Mouse (Mus musculus) intestine, embryonic 16.5 days (tissue): ENCODE data around the gene Acvr2a. TPM values are rescaled to one million over a fixed set of nuclear protein-coding genes. Genes with fewer than 3 reads are reported as not detected.

Source experiments
- ATAC-seq: fragments of 200-750 bp; cut with Nextera tagmentation; 2 replicates; pipeline ENCODE4 v1.8.0; 2017; ENCODE audit warnings: moderate TSS enrichment, moderate library complexity
- H3K27ac ChIP-seq: fragments of 300-500 bp; sonication (generic); 2 replicates; pipeline ENCODE4 v1.5.1; 2014; ENCODE audit warnings: mild to moderate bottlenecking, low read length
- H3K27me3 ChIP-seq: fragments of 300-500 bp; sonication (generic); replicated peaks from 2 replicates; pipeline ENCODE4 v1.6.1; 2014; ENCODE audit warnings: low read length, control low read depth, mixed read lengths; ENCODE audit not compliant: control insufficient read depth, insufficient read depth
- H3K36me3 ChIP-seq: fragments of 300-500 bp; sonication (generic); 2 replicates; pipeline ENCODE4 v1.6.1; 2014; ENCODE audit warnings: low read length, control low read depth; ENCODE audit not compliant: control insufficient read depth, insufficient read depth
- H3K4me1 ChIP-seq: fragments of 300-500 bp; sonication (generic); 2 replicates; pipeline ENCODE4 v1.6.1; 2014; ENCODE audit warnings: low read length, control low read depth, mixed read lengths; ENCODE audit not compliant: control insufficient read depth, insufficient read depth
- H3K4me2 ChIP-seq: fragments of 300-500 bp; sonication (generic); 2 replicates; pipeline ENCODE4 v1.6.1; 2014; ENCODE audit warnings: low read depth, low read length, control low read depth
- H3K4me3 ChIP-seq: fragments of 300-500 bp; sonication (generic); 2 replicates; pipeline ENCODE4 v1.5.1; 2014; ENCODE audit warnings: mild to moderate bottlenecking, low read length
- H3K9ac ChIP-seq: fragments of 300-500 bp; sonication (generic); 2 replicates; pipeline ENCODE4 v1.6.1; 2014; ENCODE audit warnings: low read depth, low read length
- H3K9me3 ChIP-seq: fragments of 300-500 bp; sonication (generic); 2 replicates; pipeline ENCODE4 v1.6.1; 2016; ENCODE audit warnings: low read length, control low read depth; ENCODE audit not compliant: control insufficient read depth
- WGBS: fragments of 180-500 bp; shearing (Covaris S2); extraction: QIAGEN DNeasy Blood & Tissue Kit; methylation state at CpG from one replicate; pipeline ENCODE4 v1.1.7; 2014; 5-methylcytosine and 5-hydroxymethylcytosine counted together
- polyA plus RNA-seq: library from polyadenylated mRNA; unstranded; fragments of >200 nt; fragmentation: Nextera tagmentation; extraction: Ambion mirVana; gene quantifications from 2 replicates; pipeline ENCODE4 v1.2.1, GENCODE M21; 2015

Acvr2a gene
- polyA plus RNA-seq, 1 experiment from 2014 or later: 10.9 TPM

- no peak for ATAC-seq
- H3K9ac ChIP-seq: no peak overlapping the region
- 57% methylated on average over 3 of the region's 3 CpGs for WGBS
- H3K36me3 ChIP-seq: no peaks in the 10 kb centered on the region
- H3K4me3 ChIP-seq: peak overlapping the region; percentile 26
- H3K27me3 ChIP-seq: no peaks in the 10 kb centered on the region
- H3K4me2 ChIP-seq: peak overlapping the region; percentile 51
- no peak overlapping the region for H3K27ac ChIP-seq
- H3K4me1 ChIP-seq: peaks cover 4% of the 10 kb centered on the region
- H3K9me3 ChIP-seq: no peaks in the 10 kb centered on the region
Measured at GRCm38 (mm10) chr2:48947761-48948160, 133.9 kb downstream of the Acvr2a start.

GRCm38 (mm10) chr2:48948841-48949584 lies 135.1 kb downstream of the Acvr2a start, which contains the start of gene Mbd5:
TSS of gene Mbd5 (plus strand) at chr2:48949508.
- H3K4me2 ChIP-seq: peak within 1 kb of the TSS; percentile 68
- WGBS: under 1% methylated on average over 43 of the region's 49 CpGs
- H3K9me3 ChIP-seq: no peaks in the 10 kb centered on the region
- H3K4me3 ChIP-seq: peak within 1 kb of the TSS; percentile 97
- peak within 1 kb of the TSS; percentile 95 for H3K27ac ChIP-seq
- H3K9ac ChIP-seq: peak within 1 kb of the TSS; percentile 92
- no peaks in the 10 kb centered on the region for H3K27me3 ChIP-seq
- H3K4me1 ChIP-seq: peaks cover 4% of the 10 kb centered on the region
- no peaks in the 10 kb centered on the region for H3K36me3 ChIP-seq
- ATAC-seq: peak; percentile 100

GRCm38 (mm10) chr2:48949743-48950251 lies 135.9 kb downstream of the Acvr2a start:
- H3K9ac ChIP-seq: peak overlapping the region; percentile 92
- peak overlapping the region; percentile 65 for H3K4me2 ChIP-seq
- under 1% methylated on average over 8 of the region's 9 CpGs for WGBS
- H3K9me3 ChIP-seq: no peaks in the 10 kb centered on the region
- H3K4me3 ChIP-seq: peak overlapping the region; percentile 97
- H3K36me3 ChIP-seq: no peaks in the 10 kb centered on the region
- no peaks in the 10 kb centered on the region for H3K27me3 ChIP-seq
- H3K4me1 ChIP-seq: peaks cover 4% of the 10 kb centered on the region
- peak; percentile 62 for ATAC-seq
- H3K27ac ChIP-seq: peak overlapping the region; percentile 95

- peak within 1 kb of the TSS; percentile 92 for H3K9ac ChIP-seq
- H3K9me3 ChIP-seq: no peaks in the 10 kb centered on the region
- peaks cover 4% of the 10 kb centered on the region for H3K4me1 ChIP-seq
- peak within 1 kb of the TSS; percentile 97 for H3K4me3 ChIP-seq
- no peak for ATAC-seq
- H3K27ac ChIP-seq: peak within 1 kb of the TSS; percentile 95
- no peaks in the 10 kb centered on the region for H3K36me3 ChIP-seq
- 0% methylated on average over 2 of the region's 2 CpGs for WGBS
- H3K4me2 ChIP-seq: peak within 1 kb of the TSS; percentile 65
- no peaks in the 10 kb centered on the region for H3K27me3 ChIP-seq
Measured at GRCm38 (mm10) chr2:48950252-48950315, 136.2 kb downstream of the Acvr2a start, which contains the start of gene Orc4. TSS of gene Orc4 (minus strand) at chr2:48950277.

- no peaks in the 10 kb centered on the region for H3K9me3 ChIP-seq
- WGBS: 7% methylated on average over 5 of the region's 6 CpGs
- peak overlapping the region; percentile 92 for H3K9ac ChIP-seq
- peak overlapping the region; percentile 97 for H3K4me3 ChIP-seq
- H3K27ac ChIP-seq: peak overlapping the region; percentile 95
- peaks cover 4% of the 10 kb centered on the region for H3K4me1 ChIP-seq
- peak overlapping the region; percentile 65 for H3K4me2 ChIP-seq
- ATAC-seq: no peak
- H3K27me3 ChIP-seq: no peaks in the 10 kb centered on the region
- no peaks in the 10 kb centered on the region for H3K36me3 ChIP-seq
Measured at GRCm38 (mm10) chr2:48950316-48950880, 136.5 kb downstream of the Acvr2a start.

Other genes starting within 250 kb of the Acvr2a start
- 17.3 and 18.1 TPM in 2 replicates for gene Mbd5, start 135.4 kb downstream of the Acvr2a start, polyA plus RNA-seq
- 69.3 and 86.5 TPM in 2 replicates for gene Orc4, start 136.2 kb downstream of the Acvr2a start, polyA plus RNA-seq